Mouse (Mus musculus): Measurements from ENCODE around the gene Hsfy2.

Hsfy2 gene

DNA sequence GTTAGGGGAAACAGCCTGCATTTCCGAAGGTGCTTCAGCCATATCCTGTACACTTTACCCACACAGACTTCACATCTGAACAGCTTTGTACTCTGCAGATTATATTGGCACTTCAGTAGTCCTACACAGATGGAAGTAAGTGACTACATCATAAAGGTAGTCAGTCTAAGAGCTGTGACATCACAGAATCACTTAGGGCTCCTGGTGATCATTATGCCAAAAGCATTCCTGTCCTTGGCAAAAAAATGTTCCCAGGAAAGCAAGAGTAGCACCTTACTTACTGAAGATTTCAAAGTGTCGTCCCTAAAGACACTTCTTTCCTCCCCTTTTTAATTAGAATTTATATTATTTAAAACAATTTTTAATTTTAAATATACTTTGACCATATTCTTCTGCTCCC is at the start of gene Hsfy2:
Hsfy2 (minus strand) TSS at position 101 of the 400 bp plus-strand sequence.
- no peak for DNase-seq (ENCODE audit: low read depth)

DNA sequence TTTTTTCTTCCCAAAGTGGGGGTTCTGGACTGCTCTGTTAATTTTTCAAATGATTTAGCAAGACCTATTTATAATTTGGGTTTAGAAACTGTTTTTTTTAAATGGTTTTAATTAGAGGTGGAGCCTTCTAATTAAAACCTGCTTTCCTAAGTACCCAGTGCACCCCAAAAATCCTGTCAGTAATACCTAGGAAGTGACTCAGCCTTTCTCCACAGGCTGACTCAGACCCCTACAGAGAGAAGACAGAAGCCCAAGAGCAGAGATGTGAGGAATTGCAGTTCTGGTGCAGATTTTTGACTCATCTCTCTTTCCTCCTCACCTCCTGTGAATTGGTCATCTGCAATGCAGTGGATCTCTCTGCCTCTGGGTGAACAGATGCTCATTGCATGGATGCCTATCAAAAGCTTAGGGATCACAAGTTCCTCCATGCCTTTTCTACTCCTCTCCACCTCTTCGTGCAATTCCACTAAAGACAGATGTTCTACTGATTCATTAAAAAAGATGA is 47.9 kb upstream of the Hsfy2 start:
- no peak for DNase-seq (ENCODE audit: low read depth)

DNA sequence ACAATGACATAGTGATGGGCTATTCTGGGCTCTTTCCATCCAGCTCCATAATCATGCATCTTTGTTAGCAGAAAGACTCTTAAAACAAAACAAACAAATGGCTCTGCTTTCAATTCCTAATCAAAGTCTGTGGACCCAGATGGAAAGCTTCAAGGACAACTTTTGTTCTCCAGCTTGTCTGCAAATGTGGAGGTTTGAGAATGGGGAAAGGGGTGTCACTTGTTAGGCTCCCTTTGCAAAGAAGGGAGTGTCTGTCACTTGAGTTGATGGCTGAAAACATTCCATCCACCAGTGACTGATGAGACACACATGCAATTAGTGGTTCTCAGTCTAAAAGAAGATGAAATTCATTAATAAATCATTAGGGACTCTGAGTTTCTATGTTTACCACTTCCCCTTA is 47.3 kb upstream of the Hsfy2 start:
- no peak for DNase-seq (ENCODE audit: low read depth)

DNA sequence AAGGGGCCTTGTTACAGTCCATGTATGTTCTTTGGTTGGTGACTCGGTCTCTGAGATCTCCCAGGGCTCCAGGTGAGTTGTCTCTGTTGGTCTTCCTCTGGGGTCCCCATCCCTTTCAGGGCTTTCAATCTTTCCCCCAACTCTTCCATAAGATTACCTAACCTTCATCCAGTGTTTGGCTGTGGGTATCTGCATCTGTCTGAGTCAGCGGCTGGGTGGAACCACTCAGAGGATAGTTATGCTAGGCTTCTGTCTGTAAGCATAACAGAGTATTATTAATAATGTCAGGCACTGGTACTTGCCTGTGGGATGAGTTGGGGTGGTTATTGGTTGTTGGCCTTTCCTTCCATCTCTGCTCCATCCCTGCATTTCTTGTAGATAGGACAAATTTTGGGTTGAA is 44.0 kb upstream of the Hsfy2 start:
- no peak for DNase-seq (ENCODE audit: low read depth)

DNA sequence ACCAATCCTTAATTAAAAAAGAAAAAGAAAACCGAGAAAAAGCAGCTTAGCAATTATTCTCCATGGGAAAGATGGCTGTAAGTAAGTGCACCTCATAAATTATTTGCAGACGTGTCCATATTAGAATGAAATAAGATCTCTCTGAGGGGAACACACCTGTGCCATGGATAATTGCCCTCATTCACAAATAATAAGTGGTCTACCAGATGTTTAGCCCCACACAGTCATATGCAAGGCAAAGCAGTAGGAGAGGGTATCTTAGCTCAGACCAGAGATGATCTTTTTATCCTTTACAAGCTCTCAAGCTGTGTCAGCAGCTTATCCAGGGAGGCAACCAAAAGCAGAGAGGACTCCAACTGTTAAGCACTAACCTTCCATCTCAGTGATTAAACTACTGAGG is 38.0 kb upstream of the Hsfy2 start:
- no peak for DNase-seq (ENCODE audit: low read depth)

DNA sequence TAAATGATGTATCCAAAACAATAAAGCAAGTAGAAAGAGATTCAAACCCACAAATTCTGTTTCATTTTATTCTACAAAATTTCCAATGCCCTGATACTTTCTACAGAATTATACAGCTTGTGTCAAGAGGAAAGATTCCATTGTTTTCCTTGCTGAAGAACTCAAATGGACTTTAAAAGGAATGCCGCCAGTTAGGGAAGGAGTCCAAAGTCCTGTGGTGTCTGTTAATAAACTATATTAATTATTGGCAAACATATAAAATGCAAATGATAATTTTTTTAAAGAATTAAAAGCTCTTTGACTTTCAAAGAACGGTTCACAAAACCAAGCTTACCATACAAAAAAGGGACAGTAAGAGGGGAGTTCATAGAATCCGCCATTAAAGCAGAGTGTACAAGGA is 37.4 kb upstream of the Hsfy2 start:
- DNase-seq (ENCODE audit: low read depth) = no peak

DNA sequence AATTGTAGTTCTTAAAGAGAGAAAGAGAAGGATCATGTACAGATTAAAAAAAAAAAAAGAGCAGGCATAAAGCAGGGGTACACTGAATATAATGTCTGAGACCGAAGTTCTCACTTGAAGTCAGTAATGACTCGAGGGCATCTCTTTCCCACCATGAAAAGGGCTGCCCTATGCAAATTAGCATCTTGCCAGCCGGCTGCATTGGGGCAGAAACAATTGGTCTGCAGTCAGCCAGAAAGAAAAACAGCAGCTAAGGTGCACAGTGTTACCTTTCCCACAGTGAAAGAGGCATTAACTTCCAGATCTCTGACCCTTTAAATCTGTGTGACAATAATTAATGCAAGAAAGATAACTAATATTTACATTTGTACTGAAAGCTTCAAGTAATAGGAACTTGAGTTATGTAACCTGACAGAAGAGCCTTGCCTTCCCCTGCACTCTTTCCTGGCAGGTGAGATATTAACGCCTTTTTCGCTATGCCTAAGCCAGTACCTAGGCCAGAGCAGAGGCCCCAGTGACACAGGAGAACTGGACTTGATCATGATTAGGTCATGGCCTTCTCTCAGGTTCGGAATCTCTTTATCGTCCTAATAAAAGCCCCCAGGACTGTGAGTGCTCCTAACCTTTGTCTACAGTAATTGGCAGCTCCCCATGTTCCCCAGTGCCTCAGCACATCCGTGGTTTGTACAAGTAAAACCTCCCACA is 34.2 kb upstream of the Hsfy2 start:
- DNase-seq (ENCODE audit: low read depth) = no peak

DNA sequence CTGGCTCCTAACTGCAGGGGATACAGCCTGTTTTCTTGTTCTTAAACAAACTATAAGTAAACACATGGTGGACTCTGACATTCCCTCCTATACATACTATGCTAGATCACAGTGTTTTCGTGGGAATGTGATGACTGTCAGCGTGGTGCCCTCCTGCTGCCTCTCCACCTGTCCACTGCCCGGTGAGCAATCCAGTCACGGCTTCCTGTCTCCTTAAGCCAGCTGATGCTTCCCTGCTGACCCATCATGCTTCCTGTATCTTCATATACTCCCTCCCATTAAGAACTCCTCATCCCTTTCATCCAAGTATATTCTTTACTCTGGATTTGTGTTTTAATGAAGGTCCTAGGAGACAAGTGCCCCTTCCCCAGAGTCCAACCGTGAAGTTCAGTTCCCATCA is 33.3 kb upstream of the Hsfy2 start:
- DNase-seq (ENCODE audit: low read depth) = no peak

DNA sequence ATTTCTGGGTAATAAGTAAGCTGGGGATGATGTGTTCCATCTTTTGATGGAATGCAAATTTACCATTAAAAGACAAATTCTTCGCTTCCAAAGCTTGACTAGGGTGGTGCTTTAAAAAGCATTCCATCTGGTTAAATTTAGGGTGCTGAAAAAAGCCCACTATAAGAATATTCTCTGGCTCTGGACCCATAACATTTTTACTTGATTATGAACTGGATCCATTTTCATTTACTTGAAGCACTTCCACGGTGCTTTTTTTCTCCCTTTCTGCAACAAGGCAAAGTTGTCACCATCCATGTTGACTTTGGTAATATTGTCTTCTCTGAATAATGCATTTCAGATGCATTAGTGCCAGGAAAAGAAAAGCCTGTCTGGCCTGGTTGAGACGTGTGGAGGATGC is 27.4 kb upstream of the Hsfy2 start:
- DNase-seq (ENCODE audit: low read depth) = no peak

DNA sequence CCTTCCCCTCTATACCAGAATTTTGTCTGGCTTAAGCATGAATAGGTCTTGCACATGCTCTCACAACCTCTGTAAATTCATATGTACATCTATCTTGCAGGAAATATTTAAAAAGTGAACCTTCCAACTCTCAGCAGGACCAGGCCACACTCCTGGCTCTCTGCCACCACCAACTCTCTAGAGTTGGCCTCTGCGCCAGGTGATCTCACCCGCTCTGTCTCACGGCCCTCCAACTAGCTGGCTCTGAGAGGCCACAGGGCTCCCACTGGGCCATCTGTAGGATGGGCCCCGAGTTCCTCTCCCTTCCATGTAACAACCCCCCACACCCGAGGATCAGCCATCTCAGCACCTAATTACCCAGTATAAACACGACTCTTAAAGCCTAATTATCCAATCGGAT is 10.4 kb downstream of the Hsfy2 start:
- DNase-seq (ENCODE audit: low read depth) = no peak

DNA sequence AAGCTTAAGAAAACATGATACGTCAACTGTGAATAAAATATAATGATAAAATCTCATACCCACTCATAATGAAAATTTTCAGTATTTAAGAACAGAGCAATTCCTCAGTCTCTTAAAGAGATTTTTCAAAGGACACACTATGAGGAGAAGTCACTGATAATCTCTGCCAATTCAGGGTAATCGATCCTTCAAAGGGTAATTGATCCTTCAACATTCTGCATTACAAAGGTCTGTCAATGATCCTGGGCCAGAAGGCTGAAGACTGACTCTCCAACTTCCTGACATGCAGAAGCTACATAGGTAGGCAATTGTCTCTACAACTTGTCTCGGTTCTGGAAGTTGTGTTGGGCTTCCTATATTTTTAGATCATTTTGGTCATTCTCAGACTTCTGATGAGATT is 12.9 kb downstream of the Hsfy2 start:
- DNase-seq (ENCODE audit: low read depth) = no peak

DNA sequence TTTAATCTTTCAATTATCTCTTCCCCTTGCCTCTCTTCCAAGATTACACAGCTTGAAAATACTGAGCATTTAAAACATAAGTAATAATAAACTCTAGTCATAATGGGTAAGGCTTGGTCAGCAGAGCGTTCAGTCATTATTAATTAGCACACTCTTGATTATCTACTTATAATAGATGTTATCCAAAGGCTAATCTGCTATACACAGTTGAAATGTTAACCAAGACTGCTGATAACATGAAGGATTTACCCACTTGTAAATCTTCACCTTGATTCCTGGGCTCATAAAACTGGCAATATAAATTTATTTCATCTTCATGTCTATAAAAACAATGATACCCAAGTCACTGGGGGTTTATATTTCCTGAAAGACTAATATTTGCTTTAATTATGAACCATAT is 24.9 kb downstream of the Hsfy2 start:
- DNase-seq (ENCODE audit: low read depth) = no peak

All from naive thymus-derived CD4-positive, alpha-beta T cell, adult 2 months (primary cell).